Mouse (Mus musculus) lung, embryonic 14.5 days (tissue): ENCODE data around the gene Foxj2. TPM values are rescaled to one million over a fixed set of nuclear protein-coding genes. Genes with fewer than 3 reads are reported as not detected.
A peak's percentile ranks its signal among the peaks of the same experiment; 100 is the strongest.

Experiments used
- ATAC-seq: fragments of 200-750 bp; cut with Nextera tagmentation; 2 replicates; pipeline ENCODE4 v1.8.0; 2017; ENCODE audit warnings: mild to moderate bottlenecking, moderate TSS enrichment, moderate library complexity; ENCODE audit not compliant: insufficient read depth
- DNase-seq: peaks from one replicate; pipeline ENCODE4 v3.0.0-alpha.2; 2015
- H3K27ac ChIP-seq: fragments of 300-500 bp; sonication (generic); 2 replicates; pipeline ENCODE4 v1.5.1; 2014; ENCODE audit warnings: low read depth, mild to moderate bottlenecking, moderate library complexity
- H3K27me3 ChIP-seq: fragments of 300-500 bp; sonication (generic); 2 replicates; pipeline ENCODE4 v1.6.1; 2014; ENCODE audit warnings: low read length, control low read depth; ENCODE audit not compliant: insufficient read depth
- H3K36me3 ChIP-seq: fragments of 300-500 bp; sonication (generic); 2 replicates; pipeline ENCODE4 v1.6.1; 2014; ENCODE audit warnings: control low read depth; ENCODE audit not compliant: insufficient read depth
- H3K4me1 ChIP-seq: fragments of 300-500 bp; sonication (generic); 2 replicates; pipeline ENCODE4 v1.6.1; 2014; ENCODE audit warnings: antibody characterized with exemption, control low read depth; ENCODE audit not compliant: insufficient read depth
- H3K4me2 ChIP-seq: fragments of 300-500 bp; sonication (generic); 2 replicates; pipeline ENCODE4 v1.6.1; 2014; ENCODE audit warnings: mild to moderate bottlenecking
- H3K4me3 ChIP-seq: fragments of 300-500 bp; sonication (generic); 2 replicates; pipeline ENCODE4 v1.5.1; 2014; ENCODE audit warnings: low read depth, low read length
- H3K9ac ChIP-seq: fragments of 300-500 bp; sonication (generic); 2 replicates; pipeline ENCODE4 v1.6.1; 2014
- H3K9me3 ChIP-seq: fragments of 300-500 bp; sonication (generic); 2 replicates; pipeline ENCODE4 v1.6.1; 2016; ENCODE audit warnings: low read depth, low read length, control low read depth
- CTCF ChIP-seq: IDR thresholded peaks from 2 replicates; pipeline ENCODE4 v1.5.1; 2016; ENCODE audit warnings: antibody characterized with exemption, low read depth
- WGBS: fragments of 180-500 bp; shearing (Covaris S2); extraction: QIAGEN DNeasy Blood & Tissue Kit; methylation state at CpG from one replicate; pipeline ENCODE4 v1.1.7; 2014; 5-methylcytosine and 5-hydroxymethylcytosine counted together
- microRNA-seq: library from miRNA; unstranded; fragments of <30 nt; microRNA quantifications from one replicate; pipeline ENCODE4, GENCODE M21; 2016; ENCODE audit warnings: borderline number of aligned reads
- polyA plus RNA-seq: library from polyadenylated mRNA; unstranded; fragments of >200 nt; fragmentation: Nextera tagmentation; extraction: Ambion mirVana; gene quantifications from 2 replicates; pipeline ENCODE4 v1.2.1, GENCODE M21; 2014

The Foxj2 gene
- polyA plus RNA-seq, 1 experiment from 2014 or later: 7.5 TPM

DNA sequence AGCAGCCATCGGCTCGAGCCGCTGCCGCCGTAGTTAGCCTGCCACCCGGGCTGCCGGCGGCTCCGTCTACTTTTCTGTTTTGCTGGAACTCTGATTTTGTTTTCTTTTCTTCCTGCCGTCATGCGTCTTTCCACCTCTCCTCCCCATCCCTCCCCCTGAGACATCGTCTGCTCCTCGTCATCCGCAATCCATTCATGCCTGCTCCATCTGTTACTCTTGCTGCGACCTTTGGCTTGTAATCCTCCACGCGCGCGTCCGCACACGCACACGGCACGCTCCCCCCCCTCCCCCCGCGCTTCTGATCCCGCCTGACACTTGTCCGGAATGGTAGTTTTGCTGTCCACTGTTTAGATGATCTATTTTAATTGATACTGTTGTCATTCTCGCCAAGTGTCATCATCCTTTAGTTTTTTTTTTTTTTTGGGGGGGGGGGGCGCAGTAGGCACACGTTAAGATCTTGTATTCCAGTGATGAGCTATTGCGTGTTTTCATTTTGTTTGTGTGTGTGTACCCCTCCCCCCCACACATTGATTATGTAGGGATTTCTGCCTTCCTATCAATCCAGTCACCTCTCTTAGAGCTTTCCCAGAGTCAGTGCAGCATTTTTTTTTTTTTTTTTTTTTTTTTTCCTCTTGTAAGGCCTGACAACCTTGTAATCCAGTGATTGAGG, 55.1 kb downstream of the Foxj2 start:
- DNase-seq (no peak), ATAC-seq (peak; percentile 77)
- under 1% methylated on average over 31 of the region's 31 CpGs for WGBS
- Histone ChIP-seq H3K9ac (peak overlapping the region; percentile 86), H3K4me2 (peak overlapping the region; percentile 73), H3K27me3 (no peaks in the 10 kb centered on the region), H3K4me3 (peak overlapping the region; percentile 87), H3K4me1 (no peaks in the 10 kb centered on the region), H3K36me3 (peaks cover 23% of the 10 kb centered on the region), H3K9me3 (no peaks in the 10 kb centered on the region), H3K27ac (peak overlapping the region; percentile 70)
- TF ChIP-seq CTCF: no peak

DNA sequence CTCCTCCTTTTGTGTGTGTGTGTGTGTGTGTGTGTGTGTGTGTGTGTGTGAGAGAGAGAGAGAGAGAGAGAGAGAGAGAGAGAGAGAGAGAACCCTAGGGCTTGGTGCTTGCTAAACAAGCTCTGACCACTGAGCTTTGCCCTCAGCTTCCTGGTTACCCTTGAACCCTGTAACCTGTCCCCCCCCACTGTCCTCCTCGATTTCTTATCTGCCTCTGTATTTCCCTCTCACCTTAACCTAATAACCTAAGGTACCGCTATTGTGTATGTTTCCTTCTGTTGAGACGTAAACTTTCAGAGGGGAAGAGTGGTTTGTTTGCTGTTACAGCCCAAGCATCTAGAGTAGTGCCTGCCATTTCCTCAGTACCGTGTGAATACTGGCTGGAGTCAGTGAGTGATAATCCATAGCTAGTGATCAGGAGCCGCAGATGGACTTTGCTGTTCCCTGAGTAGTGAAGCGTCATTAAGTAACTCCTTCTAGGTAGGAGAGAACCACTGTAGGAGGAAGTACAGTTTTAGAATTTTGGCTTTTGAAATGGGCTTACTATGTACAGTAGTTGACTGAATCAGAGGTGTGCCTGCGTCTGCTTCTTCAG, 59.5 kb downstream of the Foxj2 start:
- Histone ChIP-seq H3K9me3 (no peaks in the 10 kb centered on the region), H3K9ac (no peak overlapping the region), H3K4me3 (no peak overlapping the region), H3K4me2 (no peak overlapping the region), H3K27ac (no peak overlapping the region), H3K27me3 (no peaks in the 10 kb centered on the region), H3K36me3 (peaks cover 66% of the 10 kb centered on the region), H3K4me1 (no peaks in the 10 kb centered on the region)
- TF ChIP-seq CTCF: no peak
- 80% methylated on average over 7 of the region's 7 CpGs for WGBS
- DNase-seq (no peak), ATAC-seq (no peak)

DNA sequence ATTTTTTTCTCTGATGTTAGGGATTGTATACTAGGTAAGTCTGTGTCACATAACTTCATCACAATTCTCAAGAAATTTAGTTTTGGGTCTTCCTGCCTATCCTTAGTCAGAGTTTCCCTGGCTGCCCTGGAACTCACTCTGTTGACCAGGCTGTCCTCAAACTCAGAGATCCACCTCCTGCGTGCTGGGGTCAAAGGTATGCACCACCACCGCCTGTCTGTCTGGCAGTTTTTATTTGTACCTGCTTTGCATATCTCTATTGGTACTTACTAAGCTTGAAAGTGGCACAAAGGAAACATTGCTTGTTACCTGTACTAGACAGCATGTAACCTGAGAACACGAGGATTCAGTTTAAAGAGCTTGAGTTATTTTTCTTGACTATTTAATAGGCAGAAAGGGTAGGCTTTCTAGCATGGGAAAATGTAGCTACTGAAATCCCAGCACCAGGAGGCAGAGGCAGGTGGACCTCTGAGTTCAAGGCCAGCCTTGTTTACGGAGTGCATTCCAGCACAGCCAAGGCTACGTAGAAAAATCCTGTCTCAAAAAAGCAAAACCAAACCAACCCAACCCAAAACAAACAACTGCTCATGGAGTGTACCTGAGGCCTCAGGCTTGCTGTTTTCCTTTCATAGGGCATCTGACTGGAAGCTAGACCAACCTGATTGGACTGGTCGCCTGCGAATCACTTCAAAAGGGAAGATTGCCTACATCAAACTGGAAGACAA, 60.2 kb downstream of the Foxj2 start:
- H3K27me3 ChIP-seq: no peaks in the 10 kb centered on the region
- ATAC-seq (no peak), DNase-seq (no peak)
- no peaks in the 10 kb centered on the region for H3K4me1 ChIP-seq
- no peak overlapping the region for H3K4me2 ChIP-seq
- no peaks in the 10 kb centered on the region for H3K9me3 ChIP-seq
- peaks cover 73% of the 10 kb centered on the region for H3K36me3 ChIP-seq
- H3K4me3 ChIP-seq: no peak overlapping the region
- no peak overlapping the region for H3K27ac ChIP-seq
- no peak overlapping the region for H3K9ac ChIP-seq
- 72% methylated on average over 7 of the region's 7 CpGs for WGBS
- TF ChIP-seq CTCF: no peak

DNA sequence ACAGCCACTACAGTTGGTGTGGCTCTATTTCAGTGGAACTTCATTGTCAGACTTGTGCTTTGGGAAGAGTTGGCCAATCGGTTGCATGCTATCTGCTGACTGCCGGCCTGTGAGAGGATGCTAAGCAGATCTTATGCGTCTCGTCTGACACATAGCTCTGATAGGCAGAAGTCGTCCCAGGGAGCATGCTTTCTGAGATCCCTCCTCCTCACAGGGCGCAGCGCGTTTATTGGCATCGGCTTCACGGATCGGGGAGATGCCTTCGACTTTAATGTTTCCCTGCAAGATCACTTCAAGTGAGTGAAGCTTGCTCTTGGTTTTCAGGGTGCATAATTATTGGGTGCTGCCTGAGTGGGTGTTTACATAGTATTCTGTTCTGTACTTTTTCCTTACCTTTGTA, 61.6 kb downstream of the Foxj2 start:
- peaks cover 81% of the 10 kb centered on the region for H3K36me3 ChIP-seq
- no peaks in the 10 kb centered on the region for H3K4me1 ChIP-seq
- no peaks in the 10 kb centered on the region for H3K9me3 ChIP-seq
- H3K27ac ChIP-seq: no peak overlapping the region
- H3K4me3 ChIP-seq: no peak overlapping the region
- H3K9ac ChIP-seq: no peak overlapping the region
- no peak overlapping the region for H3K4me2 ChIP-seq
- H3K27me3 ChIP-seq: no peaks in the 10 kb centered on the region
- no peak for DNase-seq
- ATAC-seq: no peak
- WGBS: 89% methylated on average over 12 of the region's 12 CpGs
- no peak for TF ChIP-seq CTCF

DNA sequence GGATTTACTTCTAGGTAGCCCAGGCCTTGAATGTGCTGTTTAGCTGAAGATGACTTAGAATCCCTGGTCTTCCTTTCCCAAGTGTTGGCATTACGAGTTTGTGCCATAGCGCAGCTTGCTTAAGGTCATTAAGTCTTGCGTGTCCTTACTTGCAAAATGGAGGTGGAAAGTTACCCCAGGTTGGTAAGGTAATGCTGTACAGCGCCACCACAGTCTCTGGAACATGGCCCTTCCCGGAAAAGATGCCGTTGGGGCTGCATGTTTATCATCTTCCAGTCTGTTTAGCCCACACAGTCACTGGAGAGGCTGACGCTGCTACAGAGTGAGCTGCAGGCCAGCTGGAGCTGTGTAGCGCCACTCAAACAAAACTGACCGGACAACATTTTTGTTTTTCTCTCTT, 63.9 kb downstream of the Foxj2 start:
- WGBS: 84% methylated on average over 9 of the region's 9 CpGs
- no peak for ATAC-seq
- DNase-seq: no peak

DNA sequence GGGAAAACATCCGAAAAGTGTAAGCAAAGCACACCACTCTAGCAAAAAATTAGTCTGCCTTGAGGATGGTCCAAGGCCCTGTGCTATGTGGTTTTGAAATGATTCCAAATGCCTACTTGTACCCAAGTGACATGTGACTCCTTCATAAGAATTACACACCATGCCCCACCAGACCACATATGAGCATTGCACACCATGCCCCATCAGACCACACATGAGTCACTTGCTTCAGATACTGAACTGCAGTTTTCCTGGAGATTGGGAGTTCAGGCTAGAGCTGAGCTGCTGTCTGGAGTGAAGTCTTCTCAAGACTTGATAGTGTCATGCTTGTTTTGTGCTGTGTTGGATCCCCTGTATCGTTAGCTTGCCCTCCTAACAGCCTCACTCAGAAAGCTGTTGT, 69.9 kb downstream of the Foxj2 start:
- no peak for TF ChIP-seq CTCF
- H3K9me3 ChIP-seq: no peaks in the 10 kb centered on the region
- H3K27ac ChIP-seq: no peak overlapping the region
- H3K9ac ChIP-seq: no peak overlapping the region
- H3K4me1 ChIP-seq: no peaks in the 10 kb centered on the region
- DNase-seq (no peak), ATAC-seq (no peak; the same call in 1 of the 2 replicates)
- H3K27me3 ChIP-seq: no peaks in the 10 kb centered on the region
- no peak overlapping the region for H3K4me2 ChIP-seq
- 90% methylated on average over 2 of the region's 2 CpGs for WGBS
- H3K4me3 ChIP-seq: no peak overlapping the region
- peaks cover 56% of the 10 kb centered on the region for H3K36me3 ChIP-seq

More for the DNA sequence above, 63.9 kb downstream of the Foxj2 start:
- Histone ChIP-seq H3K27me3 (no peaks in the 10 kb centered on the region), H3K4me2 (no peak overlapping the region), H3K9ac (no peak overlapping the region), H3K4me1 (no peaks in the 10 kb centered on the region), H3K27ac (no peak overlapping the region), H3K4me3 (no peak overlapping the region), H3K9me3 (no peaks in the 10 kb centered on the region), H3K36me3 (peaks cover 93% of the 10 kb centered on the region)
- no peak for TF ChIP-seq CTCF

DNA sequence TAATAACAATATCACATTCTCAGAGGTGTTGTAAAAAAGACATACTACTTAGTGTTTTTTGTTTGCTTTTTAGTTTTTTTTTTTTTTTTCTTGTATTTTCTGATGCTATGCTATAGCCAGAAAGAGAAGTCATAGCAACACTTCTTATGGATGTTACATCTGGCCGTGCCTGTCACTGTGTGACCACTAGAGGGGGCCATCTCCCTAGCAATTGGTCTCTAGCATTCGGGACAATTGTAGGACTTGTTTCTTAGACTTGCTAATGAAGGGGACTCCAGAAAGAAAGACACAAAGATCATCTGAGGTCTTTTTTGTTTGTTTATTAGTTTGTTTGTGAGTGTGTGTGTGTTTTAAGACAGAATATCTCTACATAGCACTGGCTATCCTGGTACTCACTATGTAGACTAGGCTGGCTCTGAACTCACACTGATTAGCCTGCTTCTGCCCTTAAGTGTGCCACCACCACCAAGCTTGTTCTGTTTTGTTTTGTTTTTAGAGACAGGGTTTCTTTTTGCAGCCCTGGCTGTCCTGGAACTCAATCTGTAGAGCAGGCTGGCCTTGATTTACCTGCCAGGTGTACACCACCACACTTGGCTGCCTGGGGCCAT, 72.8 kb downstream of the Foxj2 start:
- peak; percentile 86 for DNase-seq
- peak; percentile 83 for TF ChIP-seq CTCF
- ATAC-seq: 0 out of 2 replicates have a peak, but pooled peaks have one; percentile 38

More for the DNA sequence above, 72.8 kb downstream of the Foxj2 start:
- Histone ChIP-seq H3K4me3 (no peak overlapping the region), H3K27me3 (no peaks in the 10 kb centered on the region), H3K4me2 (no peak overlapping the region), H3K9me3 (no peaks in the 10 kb centered on the region), H3K4me1 (no peaks in the 10 kb centered on the region), H3K27ac (no peak overlapping the region), H3K36me3 (peaks cover 28% of the 10 kb centered on the region), H3K9ac (no peak overlapping the region)
- 13% methylated on average over 2 of the region's 2 CpGs for WGBS

Small RNA genes within 50 kb of the gene (microRNA-seq; reads per million reads assigned to microRNA genes)
- gene Mir7231: not detected

Other genes starting within 250 kb of the Foxj2 start
- 5.8 and 6.3 TPM in 2 replicates for gene Apobec1, start 217.5 kb upstream of the Foxj2 start, polyA plus RNA-seq
- not detected in 2 replicates for gene Gdf3, start 209.8 kb upstream of the Foxj2 start, polyA plus RNA-seq
- not detected in 2 replicates for gene Dppa3, start 193.5 kb upstream of the Foxj2 start, polyA plus RNA-seq
- gene Nanog, start 112.4 kb upstream of the Foxj2 start, polyA plus RNA-seq: 0.15 and 0.43 TPM in 2 replicates
- 8.4 and 8.9 TPM in 2 replicates for gene Slc2a3, start 18.3 kb upstream of the Foxj2 start, polyA plus RNA-seq
- 3.2 and 4.0 TPM in 2 replicates for gene C3ar1, start 36.2 kb downstream of the Foxj2 start, polyA plus RNA-seq
- gene Necap1, start 54.6 kb downstream of the Foxj2 start, polyA plus RNA-seq: 46.1 and 50.9 TPM in 2 replicates
- gene Clec4a1, start 101.9 kb downstream of the Foxj2 start, polyA plus RNA-seq: 3.1 TPM in 2 replicates
- 2.3 and 3.4 TPM in 2 replicates for gene Clec4a3, start 132.6 kb downstream of the Foxj2 start, polyA plus RNA-seq
- gene Clec4a4, start 170.5 kb downstream of the Foxj2 start, polyA plus RNA-seq: not detected in 2 replicates
- not detected in 2 replicates for gene Clec4b1, start 230.0 kb downstream of the Foxj2 start, polyA plus RNA-seq